Mouse (Mus musculus): ENCODE measurements around the gene Ndnf.

Ndnf gene

DNA sequence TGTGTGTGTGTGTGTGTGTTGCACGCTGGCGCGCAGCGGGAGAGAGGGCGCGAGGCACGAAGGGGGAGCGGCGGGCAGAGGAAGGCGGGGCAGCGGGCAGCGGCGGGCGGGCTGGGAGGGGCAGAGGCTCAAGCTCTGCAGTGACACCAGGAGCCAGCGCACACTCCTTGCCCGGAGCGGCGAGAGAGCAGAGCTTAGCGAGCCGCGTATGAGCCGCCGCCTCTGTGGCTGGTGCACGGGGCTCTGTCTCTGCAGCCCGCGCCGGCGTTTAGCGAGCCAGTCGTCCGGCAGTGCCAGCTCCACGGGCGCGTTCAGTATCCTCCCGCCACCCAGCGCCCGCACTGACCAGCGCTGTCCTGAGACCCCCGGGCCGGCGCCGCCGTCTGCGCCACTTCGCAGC lies at the start of gene Ndnf:
TSS of gene Ndnf (plus strand) at position 140 of the 400 bp plus-strand sequence.
- DNase-seq (ENCODE audit: low spot score in 2 of 2), result peak in 1 of 2 experiments; percentile 20

DNA sequence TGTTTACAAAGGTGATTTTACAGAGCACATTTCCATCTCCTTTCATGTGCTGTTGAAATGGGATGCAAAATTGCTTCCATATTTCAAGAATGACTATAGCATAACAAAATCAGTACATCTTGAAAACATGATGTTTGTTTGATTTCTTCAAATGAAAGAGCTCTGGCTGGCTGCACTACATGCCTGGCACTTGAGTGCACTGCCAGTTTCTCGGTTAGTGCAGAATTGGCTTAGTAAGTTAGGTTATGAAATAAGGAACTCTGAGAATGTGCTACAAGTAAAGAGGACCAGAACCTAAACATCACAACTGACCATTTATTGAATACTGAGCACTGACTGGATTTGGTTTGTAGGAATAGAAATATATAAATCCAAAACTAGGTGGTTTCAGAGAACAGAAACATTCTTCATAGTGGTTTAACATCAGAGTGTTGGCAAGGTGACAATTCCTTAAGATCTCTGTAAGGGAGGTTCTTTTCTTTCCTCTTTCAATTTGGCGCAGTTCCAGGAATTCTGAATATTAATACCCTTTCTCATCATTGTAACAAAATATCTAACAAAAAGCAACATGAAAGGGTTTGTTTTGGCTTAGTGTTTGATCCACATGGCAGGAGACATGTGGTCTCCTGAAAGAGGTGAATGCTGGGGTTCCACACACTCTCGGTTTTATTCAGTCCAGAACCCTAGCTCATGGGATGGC lies 48.2 kb upstream of the Ndnf start:
- DNase-seq (ENCODE audit: low spot score in 2 of 2), result no peak

DNA sequence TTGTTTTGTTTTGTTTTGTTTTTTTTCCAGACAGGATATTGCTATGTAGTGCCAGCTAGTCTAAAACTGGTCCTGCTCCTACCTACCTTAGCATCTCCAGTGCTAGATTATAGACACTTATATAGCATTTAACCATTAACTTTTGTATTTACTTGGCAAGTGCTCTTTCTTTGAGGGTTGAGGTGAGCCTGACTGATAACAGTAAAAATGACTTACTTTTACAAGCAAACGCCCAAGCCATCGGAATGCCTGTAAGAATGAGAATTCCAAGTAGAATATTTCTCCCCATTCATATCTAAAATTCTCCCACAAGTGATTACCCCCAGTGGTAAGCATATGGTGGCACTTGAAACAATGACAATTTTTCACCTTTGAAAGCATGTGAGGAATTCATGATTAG lies 40.8 kb upstream of the Ndnf start:
- DNase-seq (ENCODE audit: low spot score in 2 of 2), result no peak

DNA sequence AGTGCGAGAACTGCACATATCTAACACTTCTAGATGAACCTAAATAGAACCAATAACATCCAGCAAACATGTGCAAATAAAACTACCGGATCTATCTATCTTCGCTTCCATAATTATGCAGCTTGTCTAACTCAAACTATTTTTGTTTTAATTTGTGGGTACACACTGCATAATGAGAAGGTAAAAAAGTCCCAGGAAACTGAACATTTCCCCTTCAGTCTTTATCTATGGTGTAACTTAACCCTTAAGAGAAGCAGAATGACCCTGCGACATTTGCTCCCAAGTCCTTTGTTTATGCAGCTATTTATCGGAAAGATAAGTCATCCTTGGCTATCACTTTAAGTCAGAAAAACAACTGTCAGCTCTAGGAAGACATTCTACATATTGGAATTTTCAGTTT lies 39.2 kb upstream of the Ndnf start:
- no peak for DNase-seq (ENCODE audit: low spot score in 2 of 2)

DNA sequence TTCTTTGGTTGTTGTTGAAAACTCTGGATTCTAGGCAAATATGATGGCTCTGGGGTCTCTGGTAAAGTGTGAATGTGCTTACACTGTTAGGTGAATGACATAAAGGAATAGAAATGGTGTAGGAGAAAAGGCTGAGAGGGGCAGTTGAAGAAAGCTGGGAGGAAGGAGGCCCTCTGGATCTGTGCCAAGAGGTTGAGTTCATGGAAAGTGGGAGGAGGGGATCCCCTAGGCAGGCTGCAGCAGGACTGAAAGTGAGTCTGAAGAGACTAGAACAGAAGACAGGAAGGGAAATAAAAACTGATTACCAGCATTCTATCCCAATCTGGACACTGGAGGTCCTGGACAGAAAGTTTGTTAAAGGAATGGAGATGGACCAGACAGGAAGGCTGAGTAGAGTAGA lies 29.0 kb upstream of the Ndnf start:
- DNase-seq (ENCODE audit: low spot score in 2 of 2), result no peak

DNA sequence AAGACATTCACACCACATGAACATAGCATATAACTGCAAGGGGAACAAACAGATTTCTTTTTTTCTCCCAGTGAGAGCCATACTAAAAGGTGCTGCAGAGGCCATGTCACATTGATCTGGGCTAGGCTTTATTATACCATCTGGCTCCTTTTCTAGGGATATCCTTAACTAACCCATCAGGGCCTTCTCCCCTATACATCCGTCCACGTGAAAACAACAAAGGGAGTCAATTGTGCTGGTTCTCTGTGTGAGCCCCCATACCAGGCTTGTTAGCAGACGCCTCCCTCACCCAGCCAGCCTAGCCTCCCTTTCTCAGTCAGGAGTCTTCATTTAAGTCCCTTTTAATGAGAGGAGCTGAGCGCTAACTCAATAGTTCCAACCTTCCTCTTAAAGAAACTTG lies 27.3 kb upstream of the Ndnf start:
- no peak for DNase-seq (ENCODE audit: low spot score in 2 of 2)

DNA sequence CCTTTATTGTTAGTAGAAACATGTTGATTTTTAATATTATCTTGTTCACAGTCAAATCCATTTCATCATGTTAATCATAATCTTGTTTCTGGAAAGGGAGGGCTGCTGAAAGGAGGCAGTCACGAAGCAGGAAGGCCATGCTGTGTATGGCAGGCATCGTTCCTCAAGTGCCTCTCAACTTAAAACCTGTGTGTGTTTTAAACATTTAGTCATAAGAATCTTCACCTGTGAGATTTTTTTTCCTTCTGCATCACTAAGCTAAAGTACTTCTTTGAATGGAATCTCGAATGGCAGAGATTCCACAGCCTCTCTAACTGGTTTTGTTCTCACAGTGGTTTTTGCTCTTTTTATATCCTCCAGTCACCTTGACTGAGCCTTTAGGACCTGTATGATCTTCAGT lies 25.0 kb upstream of the Ndnf start:
- DNase-seq (ENCODE audit: low spot score in 2 of 2), result no peak

DNA sequence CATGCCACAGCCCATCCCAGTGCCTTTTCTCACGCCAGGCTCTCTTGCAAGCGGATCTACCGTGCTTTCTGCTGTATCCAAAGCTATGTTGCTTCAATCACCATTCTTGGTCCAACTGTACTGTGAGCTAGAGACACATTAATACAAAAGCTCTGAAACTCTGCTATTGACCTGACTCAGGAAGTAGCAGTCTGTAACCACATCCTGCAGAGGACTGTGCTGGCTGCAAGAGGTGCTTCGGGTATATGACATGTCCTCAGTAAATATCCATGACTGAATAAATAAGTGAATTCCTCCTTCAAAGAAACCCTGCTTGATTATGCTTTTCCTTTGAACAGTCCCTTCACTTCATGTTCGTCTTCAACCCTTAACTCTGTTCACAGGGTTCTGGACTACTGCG lies 23.7 kb upstream of the Ndnf start:
- no peak for DNase-seq (ENCODE audit: low spot score in 2 of 2)

DNA sequence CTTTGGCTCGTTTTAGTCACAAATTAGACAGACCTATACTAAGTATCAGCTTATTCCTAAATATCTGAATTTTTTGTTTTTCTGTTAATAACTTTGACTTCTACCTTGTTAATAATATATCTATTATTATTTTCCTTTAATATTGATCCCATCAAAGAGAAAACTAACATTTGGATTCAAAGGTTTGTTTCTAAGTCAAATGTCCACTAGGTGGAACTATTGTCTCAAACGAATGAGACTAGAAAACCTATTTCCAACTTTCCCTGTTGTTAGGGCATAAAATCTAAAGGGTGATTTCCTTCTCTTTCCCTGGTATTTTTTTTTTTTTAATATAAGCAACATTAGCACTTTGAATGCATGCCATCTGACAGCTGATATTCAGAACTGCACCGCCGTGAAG lies 20.0 kb upstream of the Ndnf start:
- no peak for DNase-seq (ENCODE audit: low spot score in 2 of 2)

DNA sequence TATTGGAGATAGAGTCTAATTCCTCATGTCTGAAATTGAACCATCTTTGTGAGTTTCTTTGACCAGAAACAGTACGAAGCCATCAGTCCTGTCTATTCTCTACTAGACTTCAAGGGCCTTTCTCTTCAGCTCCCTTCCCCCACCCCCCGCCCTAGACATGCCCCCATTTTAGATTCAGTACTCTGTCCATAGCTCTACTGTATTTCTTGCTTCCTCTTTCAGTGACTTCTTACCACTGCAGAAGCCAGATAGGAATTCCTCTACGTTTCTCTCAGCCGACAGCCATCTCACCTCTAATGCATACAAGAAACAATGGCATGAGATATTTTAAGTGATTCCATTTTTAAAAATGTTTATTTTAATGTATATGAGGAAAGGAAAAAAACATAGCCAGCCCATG lies 10.1 kb upstream of the Ndnf start:
- no peak for DNase-seq (ENCODE audit: low spot score in 2 of 2)

DNA sequence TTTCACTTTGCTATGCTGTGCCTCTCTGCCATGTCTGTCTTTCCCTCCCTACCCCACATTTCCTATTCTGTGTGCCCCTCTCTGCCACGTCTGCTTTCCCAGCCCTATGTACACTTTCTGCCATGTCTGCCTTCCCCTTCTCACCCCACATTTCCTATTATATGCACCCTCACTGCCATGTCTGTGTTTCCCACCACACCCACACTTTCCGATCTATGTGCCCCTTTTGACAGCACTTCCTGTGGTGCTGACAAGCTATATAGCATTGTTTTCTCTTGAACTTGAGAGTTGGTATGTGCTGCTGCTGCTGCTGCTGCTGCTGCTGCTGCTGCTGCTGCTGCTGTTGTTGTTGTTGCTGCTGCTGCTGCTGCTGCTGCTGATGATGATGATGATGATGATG lies 9.3 kb upstream of the Ndnf start:
- no peak for DNase-seq (ENCODE audit: low spot score in 2 of 2)

DNA sequence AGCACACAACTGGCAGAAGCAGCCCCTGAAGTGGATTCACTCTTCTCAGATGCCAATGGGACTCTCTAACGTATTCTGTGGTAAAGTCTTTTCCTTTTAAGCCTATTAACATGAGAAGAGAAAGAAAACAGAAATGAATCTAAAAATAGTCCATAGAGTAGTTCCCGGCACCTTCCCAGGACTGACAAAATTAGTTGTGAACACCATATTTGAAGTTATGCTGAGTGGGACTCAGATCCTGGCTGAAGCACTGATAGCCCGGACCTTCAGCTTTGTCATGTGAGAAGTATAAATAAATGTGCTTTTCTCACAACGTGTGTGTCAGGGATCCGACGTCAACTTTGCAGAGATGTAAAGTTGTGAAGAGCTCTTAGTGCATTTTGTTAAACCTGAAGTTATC lies 7.4 kb upstream of the Ndnf start:
- no peak for DNase-seq (ENCODE audit: low spot score in 2 of 2)

DNA sequence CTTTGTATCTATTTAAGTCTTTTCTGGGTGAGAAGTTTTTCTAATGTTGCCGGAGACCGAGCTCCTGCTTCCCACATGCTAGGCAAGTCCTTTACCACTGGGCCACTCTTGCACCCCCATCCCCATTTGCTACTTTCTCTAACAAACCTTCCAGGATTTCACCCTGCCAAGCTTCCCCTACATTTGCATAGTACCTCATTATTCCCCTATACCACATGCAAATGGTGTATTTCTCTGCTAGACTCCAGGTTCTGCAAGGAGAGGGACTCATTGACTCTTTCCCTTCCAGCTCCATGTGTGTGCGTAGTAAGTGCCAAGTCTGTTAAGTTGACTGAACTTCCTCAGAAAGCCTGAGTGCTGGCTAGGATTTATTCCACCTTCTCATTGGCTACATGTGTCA lies 5.1 kb upstream of the Ndnf start:
- DNase-seq (ENCODE audit: low spot score in 2 of 2), result no peak

DNA sequence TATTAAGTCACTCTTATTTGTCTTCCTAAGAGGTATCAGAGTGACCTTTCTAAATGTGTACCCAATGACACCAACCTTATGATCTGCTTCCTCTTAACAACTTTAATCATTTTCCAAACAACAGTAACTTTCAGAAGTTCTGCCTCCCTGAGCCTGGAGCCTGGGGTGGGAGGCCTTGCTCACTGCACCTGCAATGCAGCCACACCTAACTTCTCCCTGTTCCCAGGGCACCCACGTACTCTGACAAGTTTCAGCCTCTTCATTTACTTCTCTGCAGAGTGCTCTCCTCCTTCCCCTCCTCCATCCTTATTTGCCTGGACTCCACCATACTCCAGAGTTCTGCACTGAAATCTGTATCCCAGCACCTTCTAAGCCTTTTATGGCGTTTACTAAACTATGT lies 1.4 kb upstream of the Ndnf start:
- no peak for DNase-seq (ENCODE audit: low spot score in 2 of 2)

DNA sequence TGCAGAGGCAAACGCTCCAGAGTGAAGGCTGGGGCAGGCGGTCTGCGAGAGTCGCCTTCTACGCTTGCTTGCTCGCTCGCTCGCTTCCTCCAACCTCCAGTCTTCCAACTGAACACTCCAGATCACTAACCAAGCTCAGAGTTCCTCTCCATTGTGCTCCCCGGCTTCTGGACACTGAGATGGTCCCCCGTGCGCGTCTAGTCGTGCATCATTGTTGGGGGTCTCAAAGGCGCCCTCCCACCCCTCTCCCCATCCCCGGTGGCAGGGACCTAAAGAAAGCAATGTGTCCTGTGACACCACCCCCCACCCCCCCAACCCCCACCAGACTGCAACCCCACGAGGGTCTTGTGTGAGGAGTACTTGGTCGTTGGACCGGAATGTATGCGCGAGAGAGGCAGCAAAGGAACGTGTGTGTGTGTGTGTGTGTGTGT lies 394 bp upstream of the Ndnf start:
- DNase-seq (ENCODE audit: low spot score in 2 of 2), result no peak

DNA sequence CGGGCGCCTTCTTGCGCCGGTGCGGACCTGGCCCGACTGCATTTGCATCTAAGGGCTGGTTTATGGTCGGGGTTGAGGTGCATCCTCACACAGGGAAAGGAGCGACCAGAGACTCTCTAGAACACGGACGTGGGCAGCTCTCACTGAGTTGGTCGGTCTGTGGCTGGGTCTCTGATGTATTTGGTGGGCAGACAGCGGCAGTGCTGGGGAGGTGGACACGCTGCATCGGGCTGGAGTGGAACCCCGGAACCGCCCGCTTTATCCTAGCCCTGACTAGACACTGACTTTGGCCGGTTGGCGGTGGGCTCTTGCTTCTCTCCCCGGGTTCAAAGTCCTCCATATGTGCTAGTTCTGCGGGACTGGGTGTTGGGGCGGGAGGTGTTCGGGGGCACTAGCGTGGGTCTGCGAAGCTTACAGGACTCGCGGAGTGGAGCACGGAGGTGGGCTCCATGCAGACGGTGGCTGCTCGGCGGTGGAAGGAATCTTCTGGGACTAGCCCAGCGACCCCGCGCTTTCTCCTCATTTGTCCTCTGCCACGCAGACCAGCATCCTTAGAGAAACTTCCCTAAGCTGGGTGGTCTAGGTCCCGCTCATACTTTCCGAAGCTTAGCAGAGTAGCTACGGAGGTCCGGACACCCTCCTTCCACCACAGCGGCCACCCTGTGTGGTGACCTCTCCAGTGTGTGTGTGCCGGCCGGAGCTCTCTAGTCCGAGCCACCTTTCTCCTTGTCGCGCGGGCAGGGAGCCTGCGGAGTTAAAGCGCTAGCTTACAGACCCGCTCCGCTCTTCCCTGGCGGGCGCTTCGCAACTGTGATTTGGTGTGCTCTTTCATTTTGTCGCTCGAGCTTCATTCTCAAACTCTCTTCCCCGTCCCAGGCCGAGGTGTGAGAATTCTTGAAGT lies 991 bp downstream of the Ndnf start:
- DNase-seq (ENCODE audit: low spot score in 2 of 2), result peak in 1 of 2 experiments; percentile 1

DNA sequence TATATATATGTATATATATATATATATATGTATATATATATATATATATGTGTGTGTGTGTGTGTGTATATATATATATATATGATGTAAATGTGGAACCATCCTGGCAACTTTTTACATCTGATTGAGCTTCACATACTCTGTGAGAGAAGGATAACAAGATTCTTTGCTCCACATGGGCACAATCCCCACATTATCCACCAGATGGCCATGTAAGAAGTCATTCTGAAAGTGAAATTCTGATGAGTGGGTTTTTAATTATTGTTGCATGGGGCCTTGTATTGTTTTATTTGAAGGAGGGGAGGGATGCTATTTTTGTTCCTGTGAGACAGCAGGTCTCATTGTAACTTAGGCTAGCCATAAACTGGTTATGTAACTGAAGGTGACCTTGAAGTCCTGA lies 22.5 kb downstream of the Ndnf start:
- DNase-seq (ENCODE audit: low spot score in 2 of 2), result no peak

DNA sequence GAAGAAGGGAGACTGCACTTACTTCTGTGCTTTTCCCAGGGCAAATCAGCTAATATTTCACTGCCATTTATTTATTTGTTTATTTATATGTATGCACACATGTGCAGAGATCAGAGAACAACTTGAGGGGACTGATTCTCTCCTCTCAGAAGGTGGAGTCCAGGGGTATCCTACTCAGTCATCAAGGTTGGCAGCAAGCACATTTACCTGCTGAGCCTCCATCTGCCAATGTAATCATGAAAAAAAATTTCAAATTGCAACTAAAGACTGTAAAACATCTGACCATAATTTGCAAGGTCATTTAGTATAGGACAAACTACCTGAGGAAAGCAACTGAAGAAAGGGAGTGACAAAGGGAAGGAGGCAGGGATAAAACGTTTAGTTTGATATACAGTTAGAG lies 49.3 kb downstream of the Ndnf start:
- DNase-seq (ENCODE audit: low spot score in 2 of 2), result no peak

DNA sequence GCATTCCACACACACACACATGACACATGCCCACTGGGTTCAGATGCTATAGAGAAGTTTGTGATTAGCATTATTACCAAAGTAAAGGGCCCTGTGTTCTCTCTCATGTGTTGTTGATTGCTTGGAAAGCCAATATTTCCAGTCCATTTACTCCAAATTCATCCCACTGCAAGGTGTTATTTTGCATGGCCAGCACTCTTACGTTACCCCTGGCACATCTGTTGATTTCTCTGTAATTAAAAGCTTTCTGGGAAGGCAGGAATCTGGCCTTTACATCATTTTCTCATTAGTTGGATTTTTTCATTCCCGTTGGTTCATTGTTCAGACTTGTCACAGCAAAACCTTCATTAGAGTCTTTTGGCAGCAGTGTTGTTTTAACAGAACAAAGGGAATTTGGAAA lies 54.3 kb downstream of the Ndnf start:
- no peak for DNase-seq (ENCODE audit: low spot score in 2 of 2)

DNA sequence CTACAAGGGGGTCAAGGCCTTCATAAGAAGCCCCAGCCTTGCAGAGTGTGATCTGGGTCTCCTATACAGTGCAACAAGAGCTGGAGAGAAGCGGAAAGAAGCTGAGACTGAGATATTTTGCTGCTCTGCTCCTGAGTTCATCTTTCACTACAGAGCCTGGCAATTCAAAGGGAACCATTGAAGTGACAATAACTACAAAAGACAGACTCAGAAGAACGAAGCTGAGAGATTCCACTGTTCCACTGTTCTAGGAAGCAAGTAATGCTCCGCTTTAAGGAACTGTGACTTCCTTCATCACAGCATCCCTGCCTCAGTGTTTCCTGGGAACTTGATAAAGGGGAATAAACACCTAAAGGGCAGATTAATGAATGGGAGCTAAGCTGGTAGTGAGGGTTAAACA lies 56.9 kb downstream of the Ndnf start:
- DNase-seq (ENCODE audit: low spot score in 2 of 2), result no peak

DNA sequence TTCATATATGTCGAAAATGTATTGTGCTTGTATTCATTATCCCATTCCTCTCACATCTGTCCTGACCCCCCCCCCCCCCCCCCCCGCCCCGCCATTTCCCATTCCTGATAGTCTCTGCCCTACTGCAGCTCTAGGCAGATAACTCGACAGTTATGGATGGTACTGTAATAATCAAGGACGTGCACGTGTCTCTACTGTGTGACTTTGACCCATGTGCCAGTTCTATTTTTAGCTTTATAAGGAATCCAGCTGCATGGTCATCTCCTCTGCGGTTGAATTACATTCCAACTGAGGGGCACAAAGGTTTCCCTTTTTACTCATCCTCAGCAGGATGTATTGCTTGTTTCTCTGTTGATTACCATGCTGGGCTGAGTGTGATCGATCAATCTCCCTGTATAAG lies 68.1 kb downstream of the Ndnf start:
- no peak for DNase-seq (ENCODE audit: low spot score in 2 of 2)

DNA sequence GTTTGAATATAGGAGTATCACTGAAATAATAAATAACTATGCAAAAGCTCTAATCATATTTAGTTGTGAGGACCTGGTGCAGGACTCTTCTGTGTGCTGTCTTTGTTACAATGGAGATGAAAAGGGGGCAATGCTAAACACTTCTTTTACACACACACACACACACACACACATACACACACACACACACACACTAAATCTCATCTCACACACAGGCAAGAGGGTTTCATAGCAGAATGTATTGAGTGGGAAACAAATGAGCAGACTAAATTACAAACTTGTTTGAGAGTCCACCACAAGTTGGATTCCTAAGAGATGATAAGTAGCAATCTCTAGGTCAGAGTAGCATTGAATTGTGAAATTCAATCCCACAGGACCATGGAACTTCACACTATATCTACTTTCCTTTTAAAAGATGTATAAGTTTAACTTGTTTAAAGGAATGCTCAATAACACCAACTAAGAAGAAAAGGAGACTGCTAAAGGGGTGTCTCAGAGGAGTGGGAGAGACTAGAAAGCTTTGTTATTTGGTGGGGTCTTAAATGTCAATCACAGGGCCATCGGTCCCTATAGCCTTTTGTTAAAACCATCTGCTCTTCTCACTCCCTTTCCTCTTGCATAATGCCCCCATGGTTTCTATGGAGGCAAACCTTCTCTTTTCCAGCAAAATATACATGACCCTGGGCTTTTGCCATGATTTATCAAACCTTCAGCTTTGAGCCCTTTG lies 71.9 kb downstream of the Ndnf start:
- no peak for DNase-seq (ENCODE audit: low spot score in 2 of 2)

DNA sequence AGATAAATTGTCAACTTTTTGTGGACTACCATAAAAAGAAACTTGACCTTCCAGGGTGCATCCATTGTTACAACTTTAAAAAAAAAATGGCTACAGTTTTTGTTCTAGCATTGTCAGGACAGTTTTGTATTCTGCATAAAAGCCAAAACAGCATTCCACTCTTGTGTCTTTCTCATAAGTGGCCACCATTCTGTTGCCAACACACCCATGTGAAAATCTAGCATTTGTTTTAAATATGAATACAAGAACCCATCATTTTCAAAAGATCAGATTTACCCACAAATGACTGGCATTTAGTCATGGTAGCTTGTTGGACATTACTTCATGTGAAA lies 72.4 kb downstream of the Ndnf start:
- DNase-seq (ENCODE audit: low spot score in 2 of 2), result no peak

Data from right cerebral cortex, postnatal 36 days (tissue).